Mouse (Mus musculus): Measurements from ENCODE around the gene Smndc1.
"Not testable (repeated sequence)": the region's sequence is repeated elsewhere in the genome, so short reads cannot be mapped to it uniquely, and the experiment has no call there.

The Smndc1 gene

GRCm38 (mm10) chr19:53412149-53412848 lies 21.9 kb upstream of the Smndc1 start:
- no peak for DNase-seq (ENCODE audit: low spot score in 2 of 2)

GRCm38 (mm10) chr19:53409663-53410307 lies 19.4 kb upstream of the Smndc1 start:
- DNase-seq (ENCODE audit: low spot score in 2 of 2) = no peak

- DNase-seq (ENCODE audit: low spot score in 2 of 2) = no peak
Measured at GRCm38 (mm10) chr19:53408398-53408797, 18.0 kb upstream of the Smndc1 start.

GRCm38 (mm10) chr19:53407350-53407749 lies 17.0 kb upstream of the Smndc1 start:
- no peak for DNase-seq (ENCODE audit: low spot score in 2 of 2)

- no peak for DNase-seq (ENCODE audit: low spot score in 2 of 2)
Measured at GRCm38 (mm10) chr19:53405810-53406209, 15.4 kb upstream of the Smndc1 start.

- no peak for DNase-seq (ENCODE audit: low spot score in 2 of 2)
Measured at GRCm38 (mm10) chr19:53404837-53405356, 14.5 kb upstream of the Smndc1 start.

- no peak for DNase-seq (ENCODE audit: low spot score in 2 of 2)
Measured at GRCm38 (mm10) chr19:53404219-53404836, 13.9 kb upstream of the Smndc1 start.

GRCm38 (mm10) chr19:53402741-53403432 lies 12.5 kb upstream of the Smndc1 start:
- DNase-seq (ENCODE audit: low spot score in 2 of 2) = no peak

GRCm38 (mm10) chr19:53400332-53401110 lies 10.1 kb upstream of the Smndc1 start:
- DNase-seq (ENCODE audit: low spot score in 2 of 2) = no peak

GRCm38 (mm10) chr19:53399213-53399612 lies 8.8 kb upstream of the Smndc1 start:
- DNase-seq (ENCODE audit: low spot score in 2 of 2) = no peak

GRCm38 (mm10) chr19:53397451-53398233 lies 7.3 kb upstream of the Smndc1 start:
- no peak for DNase-seq (ENCODE audit: low spot score in 2 of 2)

GRCm38 (mm10) chr19:53395805-53396204 lies 5.4 kb upstream of the Smndc1 start:
- DNase-seq (ENCODE audit: low spot score in 2 of 2) = not testable (repeated sequence)

GRCm38 (mm10) chr19:53394956-53395355 lies 4.6 kb upstream of the Smndc1 start:
- DNase-seq (ENCODE audit: low spot score in 2 of 2) = not testable (repeated sequence)

- peak in 1 of 2 experiments; percentile 28 for DNase-seq (ENCODE audit: low spot score in 2 of 2)
Measured at GRCm38 (mm10) chr19:53394552-53394951, 4.2 kb upstream of the Smndc1 start.

- no peak for DNase-seq (ENCODE audit: low spot score in 2 of 2)
Measured at GRCm38 (mm10) chr19:53393646-53394045, 3.3 kb upstream of the Smndc1 start.

- no peak for DNase-seq (ENCODE audit: low spot score in 2 of 2)
Measured at GRCm38 (mm10) chr19:53392781-53393343, 2.5 kb upstream of the Smndc1 start.

GRCm38 (mm10) chr19:53391787-53392186 lies 1.4 kb upstream of the Smndc1 start:
- DNase-seq (ENCODE audit: low spot score in 2 of 2) = no peak

- no peak for DNase-seq (ENCODE audit: low spot score in 2 of 2)
Measured at GRCm38 (mm10) chr19:53391386-53391785, 1.0 kb upstream of the Smndc1 start.

- no peak for DNase-seq (ENCODE audit: low spot score in 2 of 2)
Measured at GRCm38 (mm10) chr19:53389851-53390431, 437 bp downstream of the Smndc1 start.

GRCm38 (mm10) chr19:53389417-53389816 lies 961 bp downstream of the Smndc1 start:
- no peak for DNase-seq (ENCODE audit: low spot score in 2 of 2)
